Mouse (Mus musculus) heart, adult 2 months (tissue): ENCODE results near the gene Papss1.

Experiments used
- CTCF ChIP-seq: fragments of 200-600 bp; IDR thresholded peaks from 2 replicates; pipeline ENCODE4 v1.8.1; 2022; ENCODE audit warnings: antibody characterized with exemption, mild to moderate bottlenecking, moderate library complexity
- POLR2A ChIP-seq: fragments of 200-500 bp; IDR thresholded peaks from 2 replicates; pipeline ENCODE4 v1.6.1; 2011; ENCODE audit warnings: mild to moderate bottlenecking, low read depth, low read length, control low read depth; ENCODE audit not compliant: insufficient read depth

DNA sequence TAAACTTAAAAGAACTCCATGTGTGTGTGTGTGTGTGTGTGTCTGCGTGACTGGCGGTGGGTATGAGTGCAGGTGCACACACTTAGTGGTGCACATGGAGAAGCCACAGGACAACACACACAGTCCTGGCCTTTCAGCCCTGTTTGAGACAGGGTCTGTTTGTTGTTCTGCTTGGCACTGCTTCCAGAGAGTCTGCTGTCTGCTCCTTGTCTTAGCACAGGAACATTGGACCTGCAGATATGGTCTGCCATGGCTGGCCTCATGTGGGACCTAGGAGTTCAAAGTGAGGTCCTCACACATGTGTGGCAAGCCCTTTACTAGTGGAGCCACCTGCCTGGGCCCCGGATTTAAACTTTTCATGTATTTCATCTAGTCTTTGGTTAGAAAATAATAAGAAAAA, 72.4 kb downstream of the Papss1 start:
- TF ChIP-seq CTCF (no peak), POLR2A (no peak)
